Mouse (Mus musculus): ENCODE measurements around the gene Man1b1.
A peak's percentile ranks its signal among the peaks of the same experiment; 100 is the strongest.

Man1b1 gene

DNA sequence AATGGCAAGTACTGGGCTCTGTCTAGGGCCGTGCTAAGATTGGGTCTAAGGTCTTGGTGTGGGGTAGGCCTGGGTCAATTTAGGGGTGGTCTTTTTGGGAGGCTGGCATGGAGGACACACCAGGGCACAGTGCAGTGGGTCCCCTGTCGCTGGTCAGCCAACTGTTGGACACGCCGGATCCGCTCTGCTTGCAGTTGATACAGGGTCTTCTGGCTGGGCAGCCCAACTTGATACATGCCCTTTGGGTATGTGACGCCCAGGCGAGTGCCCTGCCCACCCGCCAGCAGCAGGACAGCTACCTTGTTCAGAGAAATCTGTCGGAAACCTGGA, 32.6 kb downstream of the Man1b1 start:
- no peak for DNase-seq

DNA sequence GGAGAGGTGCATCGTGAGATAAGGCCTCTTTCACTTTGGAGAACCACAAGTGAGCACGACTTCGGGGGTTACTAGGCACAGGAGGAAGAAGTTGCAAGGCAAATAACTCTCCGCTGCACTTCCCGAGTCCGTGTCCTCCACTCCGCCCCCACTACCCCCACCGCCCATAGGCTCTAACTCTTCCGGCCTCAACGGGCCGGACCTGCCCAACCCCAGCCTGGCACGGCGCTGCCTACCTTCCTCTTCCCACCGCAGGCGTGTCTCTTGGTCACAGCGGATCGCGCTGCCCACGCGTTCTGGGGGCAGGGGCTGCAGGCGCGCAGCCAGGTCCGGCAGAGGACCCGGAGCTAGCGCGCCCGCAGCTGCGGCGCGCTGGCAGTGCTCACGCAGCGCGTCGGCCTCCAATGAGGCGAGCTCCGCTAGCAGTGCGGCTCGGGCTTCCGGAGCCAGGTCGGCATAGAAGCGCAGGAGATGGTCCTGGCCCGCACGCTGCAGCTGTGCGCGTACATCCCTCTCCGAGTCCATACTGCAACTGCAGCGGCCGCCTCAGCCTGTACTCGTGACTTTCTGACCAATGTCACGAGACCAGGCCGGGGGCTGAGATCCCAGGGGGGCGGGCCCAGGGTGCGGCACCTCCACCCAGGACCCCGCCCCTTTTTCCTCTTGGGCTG, 33.1 kb downstream of the Man1b1 start, which contains the start of gene Uap1l1:
Gene Uap1l1, minus strand, starts transcription at position 592 of the 671 bp plus-strand sequence.
- DNase-seq, result peak; percentile 54 to 67

DNA sequence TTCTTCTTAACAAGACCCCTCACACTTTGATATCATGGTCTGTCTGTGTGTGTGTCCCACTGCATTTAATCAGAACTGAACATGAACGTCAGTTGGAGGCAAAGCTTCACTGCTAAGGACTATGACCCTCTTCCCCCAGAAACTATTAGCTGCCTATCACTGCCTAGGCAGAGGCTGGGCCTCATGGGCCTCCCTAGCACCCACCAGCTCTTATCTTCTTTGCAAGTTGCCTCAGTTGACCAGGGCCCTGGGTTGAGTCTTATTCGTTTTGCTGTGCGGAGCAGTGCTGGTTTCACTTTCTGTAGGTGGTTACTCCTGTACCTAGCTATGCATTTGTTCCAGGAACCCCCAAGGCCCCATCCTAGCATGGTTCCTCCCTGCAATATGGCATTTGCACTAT, 37.9 kb downstream of the Man1b1 start:
- no peak for DNase-seq

DNA sequence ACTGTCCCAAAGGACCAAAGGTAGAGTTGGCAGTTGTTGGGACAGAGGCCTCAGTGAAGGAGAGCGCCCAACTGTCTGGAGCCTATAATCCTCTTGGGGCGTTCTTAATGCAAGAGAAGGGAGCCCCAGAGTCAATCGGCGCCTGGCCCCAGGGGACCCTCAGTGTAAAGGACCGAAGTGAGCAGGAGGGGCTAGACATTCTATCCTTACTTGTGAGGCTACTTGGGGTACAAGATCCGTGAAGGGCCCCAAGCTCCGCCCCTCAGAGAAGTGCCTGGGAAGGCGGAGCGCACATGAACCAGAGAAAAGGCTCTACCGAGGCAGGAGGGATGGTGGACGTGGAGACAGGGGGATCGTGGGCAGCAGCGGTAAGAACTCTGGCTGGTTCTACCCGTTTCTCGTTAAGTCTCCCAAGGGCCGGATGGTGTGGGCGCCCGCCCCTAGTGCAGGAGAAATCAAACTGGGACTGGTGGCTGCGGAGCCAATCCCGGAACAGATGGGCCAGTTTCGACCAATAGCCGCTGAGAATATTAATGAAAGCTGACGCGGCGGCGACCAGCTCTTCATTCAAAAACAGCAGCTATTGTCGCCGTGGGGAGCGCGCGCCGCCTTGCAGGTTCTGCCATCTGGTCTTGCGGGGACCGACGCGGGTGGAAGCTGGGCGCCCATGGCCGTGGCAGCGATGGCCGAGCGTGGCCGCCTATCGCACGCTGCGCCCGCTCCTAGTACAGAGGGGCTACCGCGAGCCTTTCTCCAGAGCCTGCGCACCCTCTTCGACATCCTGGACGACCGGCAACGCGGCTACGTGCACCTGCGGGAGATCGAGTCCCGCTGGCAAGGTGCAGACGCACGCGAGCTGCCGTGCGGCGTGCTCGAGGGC, 39.9 kb downstream of the Man1b1 start, which contains the start of gene Sapcd2:
Gene Sapcd2, plus strand, starts transcription at position 558 of the 880 bp plus-strand sequence.
- DNase-seq, result peak; percentile 73 to 82

DNA sequence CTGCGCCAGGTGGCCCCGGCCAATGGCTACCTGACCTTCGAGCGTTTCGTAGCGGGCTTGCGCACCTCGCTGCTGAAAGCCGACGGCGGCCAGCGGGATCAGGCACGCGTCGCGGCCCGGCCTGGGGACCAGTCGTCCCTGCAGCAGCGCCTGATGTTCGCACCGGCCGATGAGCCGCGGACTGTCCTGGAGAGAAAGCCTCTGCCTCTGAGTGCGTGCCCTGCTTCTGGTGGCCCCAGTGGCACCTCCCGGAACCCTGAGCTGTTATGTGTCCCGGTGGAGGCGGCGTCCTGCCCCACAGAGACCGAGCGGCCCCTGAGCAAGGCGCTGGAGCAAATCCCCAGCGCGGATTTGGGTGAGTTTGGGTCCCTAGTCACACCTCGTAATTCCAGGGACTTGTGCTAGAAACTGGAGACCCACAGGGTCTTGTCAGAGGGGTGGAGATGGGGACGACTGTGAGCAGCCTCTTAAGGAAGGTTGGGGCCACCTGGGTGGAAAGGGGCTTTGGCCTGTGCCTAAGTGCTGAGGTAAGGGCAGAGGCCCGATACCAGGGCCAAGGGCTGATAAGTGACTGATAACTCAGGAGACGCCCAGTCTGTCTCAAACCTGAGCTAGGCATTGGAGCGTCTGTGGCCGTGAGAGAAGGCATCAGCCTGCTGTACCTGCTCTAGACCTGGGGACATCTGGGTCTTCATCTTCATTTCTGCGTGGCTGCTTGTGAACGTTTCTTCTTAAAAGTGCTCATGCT, 40.7 kb downstream of the Man1b1 start:
- DNase-seq, result no peak

DNA sequence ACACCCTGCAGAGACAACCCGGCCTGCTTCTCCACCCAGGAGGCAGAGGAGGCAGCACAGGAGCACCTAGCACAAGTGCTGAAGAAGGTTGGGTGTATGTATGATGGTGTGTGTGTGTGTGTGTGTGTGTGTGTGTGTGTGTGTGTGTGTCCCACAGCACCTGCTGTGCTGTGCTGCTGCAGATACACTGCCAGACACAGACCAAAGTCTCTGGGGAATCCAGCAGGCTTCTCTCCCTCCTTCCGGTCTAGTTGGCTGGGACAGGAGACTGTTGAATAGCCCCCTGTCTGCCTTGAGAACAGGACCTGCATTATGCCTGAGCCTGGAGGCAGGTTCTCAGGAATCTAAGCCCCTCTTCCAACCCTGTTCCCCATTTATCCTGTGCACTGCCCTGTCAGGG, 41.3 kb downstream of the Man1b1 start:
- DNase-seq, result no peak

DNA sequence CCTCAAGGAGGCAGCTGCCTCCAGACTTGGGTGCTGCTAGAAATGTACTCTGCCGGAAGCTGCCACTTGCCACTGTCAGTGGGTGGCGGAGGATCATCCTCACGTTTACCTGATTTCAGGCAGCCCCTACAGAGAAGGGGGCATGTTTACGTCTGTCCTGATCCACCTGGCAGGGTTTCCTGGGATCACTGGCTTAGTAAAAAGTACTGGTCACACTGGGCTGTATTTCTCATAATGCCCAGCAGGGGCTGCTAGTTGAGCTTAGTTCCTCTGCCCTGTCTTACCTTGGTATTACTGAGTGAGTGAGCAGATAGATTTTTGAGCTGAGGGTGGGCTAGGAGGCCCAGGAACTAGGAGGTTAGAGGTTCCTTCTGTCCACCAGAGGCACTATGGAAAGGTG, 44.5 kb downstream of the Man1b1 start:
- DNase-seq, result no peak

DNA sequence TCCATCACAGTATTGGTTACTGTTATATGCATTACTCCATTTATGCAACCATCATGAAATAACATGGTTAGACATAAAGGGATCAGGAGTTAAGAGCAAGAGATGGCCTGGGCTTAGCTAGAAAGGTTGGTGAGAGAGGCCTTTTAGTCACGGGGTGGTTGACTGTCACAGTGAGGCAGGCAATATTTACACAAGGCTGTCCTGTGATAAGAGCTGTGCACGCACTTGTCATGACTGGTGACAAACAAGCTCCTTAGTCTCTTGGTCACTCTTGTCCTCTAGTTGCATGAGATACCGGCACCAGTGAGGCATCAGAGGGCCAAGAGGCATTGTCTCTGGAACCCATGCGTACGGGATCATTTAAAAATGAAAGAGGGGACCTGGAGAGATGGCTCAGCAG, 52.4 kb downstream of the Man1b1 start:
- DNase-seq, result no peak

DNA sequence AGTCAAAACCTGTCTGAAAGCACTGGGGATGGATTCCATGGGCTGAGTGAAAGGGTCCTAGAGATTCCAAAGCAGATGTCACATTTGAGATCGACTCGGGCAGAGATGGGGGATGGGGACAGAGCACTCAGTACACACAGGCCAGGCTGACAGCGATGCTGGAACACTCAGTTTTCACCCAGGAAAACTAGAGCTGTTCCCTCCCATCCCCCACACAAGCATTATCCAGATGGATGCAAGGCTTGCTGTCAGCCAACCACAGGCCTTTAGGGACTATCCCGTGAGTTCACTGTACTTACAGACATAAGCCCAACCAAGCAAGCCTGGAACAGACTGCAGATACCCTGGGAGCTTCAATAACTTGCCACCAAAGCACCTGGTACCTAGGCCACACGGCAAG, 59.1 kb downstream of the Man1b1 start:
- no peak for DNase-seq

DNA sequence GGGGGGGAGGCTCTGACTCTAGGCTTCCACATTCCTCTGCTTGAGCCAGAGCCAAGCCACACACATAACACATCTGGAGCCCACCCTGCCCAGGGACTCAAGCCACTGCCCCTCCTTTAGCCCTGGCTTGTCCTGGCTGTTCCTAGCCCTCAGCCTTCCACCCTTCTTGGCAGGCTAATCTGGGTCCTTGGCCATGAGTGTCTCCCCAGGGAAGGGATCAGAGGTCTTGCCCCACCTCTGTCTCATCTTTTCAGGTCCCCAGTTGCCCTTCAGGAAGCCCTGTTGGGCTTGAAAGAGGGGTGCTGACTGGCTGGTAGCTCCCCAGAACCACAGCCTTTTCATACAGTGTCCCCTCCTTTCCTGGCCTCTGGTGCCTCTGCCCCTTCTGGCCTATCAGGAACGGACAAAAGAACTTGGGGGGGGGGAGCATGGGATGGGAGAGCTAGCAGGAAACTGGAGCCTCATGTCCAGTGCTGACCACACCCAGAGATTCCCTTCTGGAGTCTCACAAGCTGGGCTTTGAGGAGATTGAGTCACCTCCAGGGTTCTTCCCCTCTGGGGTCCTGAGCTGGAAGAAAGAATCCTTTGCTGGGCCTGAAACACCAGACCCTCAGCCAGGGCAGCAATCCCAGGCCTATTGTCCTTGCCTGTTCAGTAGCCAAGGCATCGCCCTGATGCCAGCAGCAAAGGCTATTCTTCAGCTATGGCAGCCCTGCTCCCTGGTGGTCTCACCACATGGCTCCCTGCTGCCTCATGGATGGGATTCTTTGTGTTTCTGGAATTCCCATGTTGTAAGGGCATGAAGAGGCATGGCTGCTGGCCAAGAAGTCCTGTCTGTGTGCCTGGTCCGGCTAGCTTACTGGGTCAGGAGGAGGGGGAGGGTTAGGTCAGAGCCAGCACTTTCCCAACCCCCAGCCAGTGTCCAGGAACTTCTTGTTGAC, 62.4 kb downstream of the Man1b1 start:
- no peak for DNase-seq

DNA sequence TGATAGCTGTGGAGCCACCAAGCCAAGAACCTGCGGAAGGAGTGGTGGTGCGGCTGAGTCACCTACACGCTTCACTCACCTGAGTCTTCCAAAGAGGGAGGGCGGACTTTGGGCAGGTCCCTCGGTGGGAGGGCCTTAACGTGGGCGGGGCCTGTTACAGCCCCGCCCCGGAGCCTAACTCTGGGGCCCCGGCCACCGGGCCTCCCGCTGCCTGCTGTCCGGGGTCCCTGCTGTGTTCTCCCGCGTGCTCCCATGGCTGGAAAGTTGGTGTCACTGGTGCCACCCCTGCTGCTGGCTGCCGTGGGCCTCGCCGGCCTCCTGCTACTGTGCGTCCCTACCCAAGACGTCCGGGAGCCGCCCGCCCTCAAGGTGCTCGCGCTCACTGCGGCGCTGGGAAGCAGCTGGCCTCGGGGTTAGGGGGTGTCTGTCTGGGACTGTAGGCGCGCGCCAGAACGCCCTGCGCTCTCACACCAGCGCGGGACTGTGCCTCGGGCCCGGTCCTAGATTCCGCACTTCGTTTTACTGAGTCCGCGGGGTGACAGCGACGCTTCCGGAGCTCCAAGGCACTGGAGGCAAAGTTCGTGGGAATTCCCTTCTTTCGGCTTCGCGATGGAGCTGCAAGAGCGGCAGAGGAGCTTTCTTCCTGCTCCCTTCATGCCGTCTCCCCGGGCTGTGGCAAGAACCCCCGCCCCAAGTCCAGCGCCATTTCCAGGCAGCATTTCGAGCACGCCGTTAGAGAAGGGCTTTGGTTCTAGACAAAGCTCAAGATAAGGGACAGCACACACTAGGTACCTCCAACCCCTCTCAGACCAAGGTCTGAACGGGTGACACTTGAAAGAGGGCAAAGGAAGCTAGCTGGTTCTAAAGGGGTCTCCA, 63.8 kb downstream of the Man1b1 start, which contains the start of gene Entpd2:
Gene Entpd2, plus strand, starts transcription at position 154 of the 876 bp plus-strand sequence.
- DNase-seq, result no peak

DNA sequence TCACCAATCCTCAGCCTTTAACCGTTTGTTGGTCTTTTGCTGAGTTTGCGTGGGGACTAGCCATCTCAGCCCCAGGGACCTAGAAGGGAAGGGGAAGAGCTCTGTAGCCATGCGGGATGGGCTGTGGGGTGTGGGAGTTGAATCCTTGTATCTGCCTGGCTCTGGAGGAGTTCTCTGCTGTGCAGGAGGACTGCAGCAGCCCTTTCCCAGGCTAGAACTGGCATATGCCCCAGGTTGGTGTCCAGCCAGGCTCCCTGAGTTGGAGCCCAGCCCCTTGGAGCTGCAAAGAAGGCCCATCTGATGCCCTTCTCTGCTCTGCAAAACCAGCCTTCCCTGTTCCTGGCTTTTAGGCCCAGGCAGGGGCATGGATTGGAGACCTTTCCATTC, 64.5 kb downstream of the Man1b1 start:
- DNase-seq, result no peak

DNA sequence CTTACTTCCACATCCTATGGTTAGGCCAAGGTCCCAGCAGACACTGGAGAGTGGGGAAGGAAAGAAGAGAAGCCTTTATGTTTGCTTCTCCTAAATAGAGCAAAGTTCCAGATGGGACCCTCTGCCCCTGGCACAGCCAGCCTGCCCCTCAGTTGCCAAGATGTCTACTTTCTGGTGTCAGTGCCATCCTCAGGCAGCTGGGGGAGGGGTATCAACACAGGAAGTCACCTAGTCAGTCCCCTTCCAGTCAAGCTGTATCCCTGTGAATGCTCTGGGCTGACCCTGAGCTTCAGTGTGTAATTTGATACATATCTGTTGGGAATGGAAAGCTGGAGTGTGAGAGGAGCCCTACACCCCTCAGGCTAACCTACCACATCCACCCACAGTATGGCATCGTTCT, 64.9 kb downstream of the Man1b1 start:
- no peak for DNase-seq

DNA sequence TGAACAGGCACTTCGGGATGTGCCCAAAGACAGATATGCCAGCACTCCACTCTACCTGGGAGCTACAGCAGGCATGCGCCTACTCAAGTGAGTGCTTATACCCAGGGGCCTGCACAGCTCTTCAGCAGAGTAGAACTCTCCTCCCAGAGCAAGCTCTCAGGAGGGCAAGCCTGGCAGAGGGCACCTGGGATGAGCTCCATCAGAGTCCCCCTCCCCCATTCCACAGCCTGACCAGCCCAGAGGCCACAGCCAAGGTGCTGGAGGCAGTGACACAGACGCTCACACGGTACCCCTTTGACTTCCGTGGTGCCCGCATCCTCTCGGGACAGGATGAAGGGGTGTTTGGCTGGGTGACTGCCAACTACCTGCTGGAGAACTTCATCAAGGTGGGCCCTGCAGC, 65.9 kb downstream of the Man1b1 start:
- no peak for DNase-seq

DNA sequence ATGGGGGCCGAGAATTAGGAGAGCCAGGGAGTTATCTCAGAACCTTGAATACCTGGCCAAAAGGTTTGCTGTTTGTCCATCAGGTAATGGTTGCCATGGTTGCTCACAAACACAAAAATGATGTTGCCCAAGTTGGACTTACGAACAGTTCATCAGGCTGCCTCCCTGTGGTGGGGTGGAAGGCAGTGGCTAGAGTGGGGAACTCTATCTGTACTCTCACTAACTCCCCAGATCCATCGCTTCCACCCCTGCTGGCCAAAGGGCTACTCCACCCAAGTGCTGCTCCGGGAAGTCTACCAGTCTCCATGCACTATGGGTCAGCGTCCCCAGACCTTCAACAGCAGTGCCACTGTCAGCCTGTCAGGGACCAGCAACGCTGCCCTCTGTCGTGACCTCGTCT, 66.9 kb downstream of the Man1b1 start, which contains the start of gene Npdc1:
Gene Npdc1, plus strand, starts transcription at position 301 of the 400 bp plus-strand sequence.
- DNase-seq, result no peak

DNA sequence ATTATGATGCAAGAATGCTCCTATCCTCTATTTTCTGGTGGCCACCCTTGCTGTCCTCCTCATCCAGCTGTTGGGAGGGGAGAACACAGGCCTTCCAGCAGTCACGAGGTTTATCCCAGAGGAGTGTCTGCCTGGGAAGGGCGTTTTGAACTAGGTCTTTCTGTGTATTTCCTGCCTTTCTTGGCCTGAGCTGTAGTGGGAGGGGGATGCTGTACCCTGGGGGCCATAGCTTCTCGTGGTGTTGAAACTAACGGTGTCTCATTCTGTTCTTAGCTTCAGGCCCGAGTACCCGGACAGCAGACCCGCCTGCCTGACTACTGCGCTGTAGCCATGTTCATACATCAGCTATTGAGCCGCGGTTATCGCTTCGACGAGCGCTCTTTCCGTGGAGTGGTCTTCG, 68.2 kb downstream of the Man1b1 start:
- DNase-seq, result no peak

DNA sequence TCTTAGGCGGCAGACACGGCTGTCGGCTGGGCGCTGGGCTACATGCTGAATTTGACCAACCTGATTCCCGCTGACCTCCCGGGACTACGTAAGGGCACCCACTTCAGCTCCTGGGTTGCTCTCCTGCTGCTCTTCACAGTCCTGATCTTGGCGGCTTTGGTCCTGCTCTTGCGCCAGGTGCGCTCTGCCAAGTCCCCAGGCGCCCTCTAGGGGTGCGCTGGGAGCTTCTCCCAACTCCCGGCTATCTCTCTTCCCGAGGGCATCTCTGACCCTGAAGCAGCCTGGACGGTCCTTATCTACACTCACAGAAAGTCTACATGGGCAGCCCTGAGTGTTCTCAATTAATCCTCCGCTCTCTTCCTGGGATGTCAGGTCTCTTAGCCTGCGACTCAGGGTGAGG, 68.6 kb downstream of the Man1b1 start:
- peak; percentile 30 to 49 for DNase-seq
